Mouse (Mus musculus): ENCODE results near the gene Grb7. TPM values are rescaled to one million over a fixed set of nuclear protein-coding genes. Genes with fewer than 3 reads are reported as not detected.

Gene Grb7
- polyA plus RNA-seq, 1 experiment from 2014 or later = 87.1 TPM

- 73% methylated on average over 5 of the region's 5 CpGs for WGBS
- Histone ChIP-seq H3K4me1 (ENCODE audit: control insufficient read depth, insufficient read depth, low read length) (no peaks in the 10 kb centered on the region), H3K9me3 (ENCODE audit: control insufficient read depth, low read length) (no peaks in the 10 kb centered on the region), H3K4me3 (ENCODE audit: low read length) (no peak overlapping the region), H3K36me3 (ENCODE audit: control insufficient read depth, insufficient read depth, low read length) (no peaks in the 10 kb centered on the region), H3K27me3 (replicated peaks; ENCODE audit: control insufficient read depth, insufficient read depth, low read length) (no peaks in the 10 kb centered on the region), H3K4me2 (ENCODE audit: low read depth, low read length) (no peak overlapping the region), H3K27ac (ENCODE audit: low read length) (no peak overlapping the region), H3K9ac (ENCODE audit: low read depth, low read length) (no peak overlapping the region)
- ATAC-seq = no peak
These were observed 41.4 kb downstream of the Grb7 start for GRCm38 (mm10) chr11:98487526-98488040.

- ATAC-seq = no peak
These were observed 42.5 kb downstream of the Grb7 start for GRCm38 (mm10) chr11:98488540-98489234.

DNA sequence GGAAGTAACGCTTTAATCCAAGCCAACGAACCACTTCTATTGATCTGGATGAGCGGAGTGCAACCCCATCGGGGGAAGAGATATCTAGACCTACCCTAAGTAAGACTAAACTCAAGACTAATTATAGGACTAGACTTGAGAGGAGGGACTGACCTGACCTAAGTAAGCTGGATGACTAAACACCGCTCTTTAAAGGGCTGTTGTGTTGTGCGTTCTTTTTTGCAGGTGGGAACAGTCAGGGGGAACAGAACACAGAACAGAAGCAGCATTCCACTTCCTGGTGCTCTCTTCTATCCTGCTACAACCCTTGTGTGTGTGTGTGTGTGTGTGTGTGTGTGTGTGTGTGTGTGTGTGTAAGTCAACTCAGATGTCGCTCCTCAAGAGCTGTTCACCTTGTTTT lies 45.4 kb downstream of the Grb7 start:
- Histone ChIP-seq H3K4me1 (ENCODE audit: control insufficient read depth, insufficient read depth, low read length) (no peaks in the 10 kb centered on the region), H3K27ac (ENCODE audit: low read length) (no peak overlapping the region), H3K4me2 (ENCODE audit: low read depth, low read length) (no peak overlapping the region), H3K9ac (ENCODE audit: low read depth, low read length) (no peak overlapping the region), H3K4me3 (ENCODE audit: low read length) (no peak overlapping the region), H3K36me3 (ENCODE audit: control insufficient read depth, insufficient read depth, low read length) (no peaks in the 10 kb centered on the region), H3K27me3 (replicated peaks; ENCODE audit: control insufficient read depth, insufficient read depth, low read length) (no peaks in the 10 kb centered on the region), H3K9me3 (ENCODE audit: control insufficient read depth, low read length) (no peaks in the 10 kb centered on the region)
- no peak for ATAC-seq
- WGBS = 89% methylated on average over 7 of the region's 7 CpGs

More at GRCm38 (mm10) chr11:98488540-98489234, 42.5 kb downstream of the Grb7 start:
- Histone ChIP-seq H3K4me2 (ENCODE audit: low read depth, low read length) (no peak overlapping the region), H3K36me3 (ENCODE audit: control insufficient read depth, insufficient read depth, low read length) (no peaks in the 10 kb centered on the region), H3K27ac (ENCODE audit: low read length) (no peak overlapping the region), H3K27me3 (replicated peaks; ENCODE audit: control insufficient read depth, insufficient read depth, low read length) (no peaks in the 10 kb centered on the region), H3K4me3 (ENCODE audit: low read length) (no peak overlapping the region), H3K9me3 (ENCODE audit: control insufficient read depth, low read length) (no peaks in the 10 kb centered on the region), H3K9ac (ENCODE audit: low read depth, low read length) (no peak overlapping the region), H3K4me1 (ENCODE audit: control insufficient read depth, insufficient read depth, low read length) (no peaks in the 10 kb centered on the region)
- 70% methylated on average over 20 of the region's 20 CpGs for WGBS

GRCm38 (mm10) chr11:98492959-98493358 lies 46.8 kb downstream of the Grb7 start:
- no peaks in the 10 kb centered on the region for H3K4me1 ChIP-seq (ENCODE audit: control insufficient read depth, insufficient read depth, low read length)
- no peaks in the 10 kb centered on the region for H3K27me3 ChIP-seq (replicated peaks; ENCODE audit: control insufficient read depth, insufficient read depth, low read length)
- H3K9me3 ChIP-seq (ENCODE audit: control insufficient read depth, low read length) = no peaks in the 10 kb centered on the region
- H3K4me2 ChIP-seq (ENCODE audit: low read depth, low read length) = no peak overlapping the region
- ATAC-seq = no peak
- H3K4me3 ChIP-seq (ENCODE audit: low read length) = no peak overlapping the region
- WGBS = 25% methylated on average over 7 of the region's 7 CpGs
- no peak overlapping the region for H3K9ac ChIP-seq (ENCODE audit: low read depth, low read length)
- no peak overlapping the region for H3K27ac ChIP-seq (ENCODE audit: low read length)
- H3K36me3 ChIP-seq (ENCODE audit: control insufficient read depth, insufficient read depth, low read length) = no peaks in the 10 kb centered on the region

DNA sequence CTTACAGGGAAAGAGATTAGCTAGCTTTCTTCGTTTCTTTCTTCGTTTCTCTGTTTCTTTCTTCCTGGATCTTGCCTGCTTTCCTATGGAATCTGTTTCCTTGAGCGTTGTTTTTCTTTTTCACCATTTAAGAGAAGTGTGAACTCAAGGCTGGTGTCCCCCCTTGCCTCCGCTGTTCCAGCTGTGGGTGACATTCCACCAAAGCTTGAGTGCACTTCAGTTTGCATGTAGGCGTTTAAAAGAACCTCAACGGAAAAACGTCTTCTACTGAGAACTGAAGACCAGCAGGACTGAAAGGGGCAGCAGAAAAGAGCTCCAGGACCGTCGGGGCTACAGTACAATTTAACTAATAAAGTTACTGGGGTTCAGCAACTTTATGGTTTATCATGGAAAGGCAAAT lies 47.2 kb downstream of the Grb7 start:
- Histone ChIP-seq H3K4me3 (ENCODE audit: low read length) (no peak overlapping the region), H3K27me3 (replicated peaks; ENCODE audit: control insufficient read depth, insufficient read depth, low read length) (no peaks in the 10 kb centered on the region), H3K4me2 (ENCODE audit: low read depth, low read length) (no peak overlapping the region), H3K9ac (ENCODE audit: low read depth, low read length) (no peak overlapping the region), H3K36me3 (ENCODE audit: control insufficient read depth, insufficient read depth, low read length) (no peaks in the 10 kb centered on the region), H3K27ac (ENCODE audit: low read length) (no peak overlapping the region), H3K9me3 (ENCODE audit: control insufficient read depth, low read length) (no peaks in the 10 kb centered on the region), H3K4me1 (ENCODE audit: control insufficient read depth, insufficient read depth, low read length) (no peaks in the 10 kb centered on the region)
- WGBS = 72% methylated on average over 9 of the region's 9 CpGs
- no peak for ATAC-seq

DNA sequence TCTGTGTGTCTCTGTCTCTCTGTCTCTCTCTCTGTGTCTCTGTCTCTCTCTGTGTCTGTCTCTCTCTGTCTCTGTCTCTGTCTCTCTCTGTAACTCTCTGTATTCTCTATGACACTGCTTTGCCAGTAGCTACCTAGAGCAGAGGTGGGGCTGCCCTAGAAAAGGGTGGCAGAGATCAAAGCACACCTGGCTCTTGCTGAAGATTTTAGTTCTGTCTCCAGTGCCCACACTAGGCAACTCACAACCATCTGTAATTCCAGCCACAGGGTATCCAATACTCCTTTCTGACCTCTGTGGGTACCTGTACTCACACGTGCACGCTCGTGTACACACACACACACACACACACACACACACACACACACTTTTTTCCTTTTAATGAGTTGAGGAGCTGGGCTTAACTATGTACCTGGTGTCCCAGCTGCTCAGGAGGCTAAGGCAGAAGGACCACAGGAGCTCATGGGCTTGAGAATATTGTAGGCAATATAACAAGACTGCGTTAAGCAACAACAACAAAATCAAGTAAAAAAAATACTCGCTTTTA lies 49.1 kb downstream of the Grb7 start:
- no peaks in the 10 kb centered on the region for H3K4me1 ChIP-seq (ENCODE audit: control insufficient read depth, insufficient read depth, low read length)
- no peaks in the 10 kb centered on the region for H3K9me3 ChIP-seq (ENCODE audit: control insufficient read depth, low read length)
- WGBS = 97% methylated on average over 5 of the region's 5 CpGs
- H3K27ac ChIP-seq (ENCODE audit: low read length) = no peak overlapping the region
- H3K36me3 ChIP-seq (ENCODE audit: control insufficient read depth, insufficient read depth, low read length) = no peaks in the 10 kb centered on the region
- no peak overlapping the region for H3K4me3 ChIP-seq (ENCODE audit: low read length)
- no peak overlapping the region for H3K4me2 ChIP-seq (ENCODE audit: low read depth, low read length)
- no peak overlapping the region for H3K9ac ChIP-seq (ENCODE audit: low read depth, low read length)
- H3K27me3 ChIP-seq (replicated peaks; ENCODE audit: control insufficient read depth, insufficient read depth, low read length) = no peaks in the 10 kb centered on the region
- no peak for ATAC-seq

DNA sequence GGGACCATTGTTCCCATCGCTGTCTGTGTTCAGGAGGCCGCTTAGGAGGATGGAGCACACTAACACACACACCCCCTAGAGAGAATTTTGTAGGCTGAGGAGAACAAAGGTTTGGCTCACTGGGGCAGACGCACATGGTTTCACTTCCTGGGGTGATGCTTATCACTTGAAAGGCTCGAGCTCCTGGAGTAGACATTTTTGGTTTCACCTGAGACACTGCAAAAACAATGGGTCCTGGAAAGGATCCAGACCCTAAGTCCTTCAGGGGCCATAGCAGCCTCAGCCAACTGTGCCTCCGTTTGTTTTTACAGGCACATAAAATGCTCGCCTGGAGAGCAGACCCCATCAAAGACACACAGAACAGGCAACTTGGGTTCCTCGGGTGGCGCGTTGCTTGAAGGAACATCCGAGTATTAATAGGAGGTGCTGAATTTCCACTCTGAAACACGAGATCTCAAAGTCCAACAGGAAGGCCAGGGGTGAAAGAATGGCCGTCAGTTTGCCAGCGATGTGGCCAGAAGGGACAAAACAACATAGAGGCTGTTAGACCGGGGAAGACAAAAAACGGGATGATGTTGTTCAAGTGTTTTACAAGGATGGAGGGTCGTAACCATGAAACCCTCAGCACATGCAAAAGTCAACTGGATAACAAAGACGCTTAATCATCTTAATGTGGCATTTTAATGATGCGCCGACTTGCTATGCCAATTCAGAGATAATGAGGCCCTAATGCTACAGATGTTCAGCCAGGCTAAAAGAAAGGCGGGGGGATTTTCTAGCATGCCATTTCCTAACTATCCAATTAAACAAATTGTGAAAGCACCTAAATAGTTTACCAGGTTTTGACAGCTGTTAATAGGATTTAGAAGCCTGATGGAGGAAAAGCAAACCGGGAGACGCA lies 51.4 kb downstream of the Grb7 start:
- H3K9me3 ChIP-seq (ENCODE audit: control insufficient read depth, low read length) = no peaks in the 10 kb centered on the region
- H3K4me2 ChIP-seq (ENCODE audit: low read depth, low read length) = no peak overlapping the region
- no peaks in the 10 kb centered on the region for H3K4me1 ChIP-seq (ENCODE audit: control insufficient read depth, insufficient read depth, low read length)
- no peak for ATAC-seq
- no peak overlapping the region for H3K27ac ChIP-seq (ENCODE audit: low read length)
- no peaks in the 10 kb centered on the region for H3K27me3 ChIP-seq (replicated peaks; ENCODE audit: control insufficient read depth, insufficient read depth, low read length)
- H3K9ac ChIP-seq (ENCODE audit: low read depth, low read length) = no peak overlapping the region
- no peak overlapping the region for H3K4me3 ChIP-seq (ENCODE audit: low read length)
- WGBS = 47% methylated on average over 22 of the region's 22 CpGs
- H3K36me3 ChIP-seq (ENCODE audit: control insufficient read depth, insufficient read depth, low read length) = no peaks in the 10 kb centered on the region

DNA sequence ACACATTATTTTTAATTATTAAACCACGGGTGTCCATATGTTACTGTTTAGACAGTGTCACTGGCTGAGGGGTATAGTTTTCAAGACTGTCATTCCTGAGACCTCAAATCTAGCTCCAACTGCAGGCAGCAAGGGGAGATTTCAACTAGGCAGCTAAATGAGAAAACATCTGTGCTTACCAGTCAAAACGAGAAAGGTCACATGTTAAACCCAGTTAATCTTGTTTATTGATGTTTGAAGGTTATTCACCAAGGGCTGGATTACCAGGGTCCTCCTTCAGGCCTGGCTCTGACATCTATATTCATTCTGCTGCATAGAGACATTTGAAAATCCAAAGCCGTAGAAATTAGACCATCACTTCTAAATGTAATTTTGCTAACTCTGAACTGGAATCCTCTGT lies 58.7 kb downstream of the Grb7 start:
- Histone ChIP-seq H3K9ac (ENCODE audit: low read depth, low read length) (no peak overlapping the region), H3K27ac (ENCODE audit: low read length) (no peak overlapping the region), H3K36me3 (ENCODE audit: control insufficient read depth, insufficient read depth, low read length) (no peaks in the 10 kb centered on the region), H3K27me3 (replicated peaks; ENCODE audit: control insufficient read depth, insufficient read depth, low read length) (no peaks in the 10 kb centered on the region), H3K4me1 (ENCODE audit: control insufficient read depth, insufficient read depth, low read length) (no peaks in the 10 kb centered on the region), H3K9me3 (ENCODE audit: control insufficient read depth, low read length) (no peaks in the 10 kb centered on the region), H3K4me3 (ENCODE audit: low read length) (no peak overlapping the region), H3K4me2 (ENCODE audit: low read depth, low read length) (no peak overlapping the region)
- ATAC-seq = no peak
- 51% methylated on average over 3 of the region's 3 CpGs for WGBS
